Comparison of ENCODE assay signal across 12 mouse cellular contexts in genomic region chr12:83885516-83886285, GRCm38 (mm10). TPM values are rescaled to one million over a fixed set of nuclear protein-coding genes. Genes with fewer than 3 reads are reported as not detected.
DNase-seq lines count a peak whose midpoint lies in the region; ATAC-seq lines count a peak whose summit lies in the region.
"Had no signal": no experiment of that assay in that cellular context is flagged by ENCODE, and none has a peak within 500 bp of the region (broad histone marks: within the 10 kb centered on the region; RNA-seq: fewer than 3 reads in every experiment).

No protein-coding gene starts in this region.

- no peak for ATAC-seq in frontal cortex, adult (ENCODE audit: low TSS enrichment)
- ATAC-seq: intestine, embryonic 16.5 days had no signal

- DNase-seq in adrenal gland, adult (ENCODE audit: inconsistent age in 2 of 2, low spot score in 1 of 2) = peak; percentile 73 to 78
- no peak for DNase-seq in adrenal gland, adult 18-20 months (ENCODE audit: low spot score in 2 of 2)
- DNase-seq in right cerebral cortex, postnatal 10 days (ENCODE audit: low spot score in 2 of 2) = peak; percentile 46 to 57
- DNase-seq in right cerebral cortex, postnatal 36 days (ENCODE audit: low spot score in 2 of 2) = no peak
- peak; percentile 55 to 61 for DNase-seq in cerebellum, postnatal 25 days
- peak; percentile 47 to 58 for DNase-seq in kidney, postnatal 36 days
- no peak for DNase-seq in adipocyte (ENCODE audit: low spot score)
- DNase-seq: heart, adult 2 months; liver, embryonic 13.5 days; thymus, adult 2 months had no signal

RNA-seq across cellular contexts. Expression of gene Numb, which starts 36.0 kb away (rescaled TPM):
- total RNA-seq in adrenal gland, adult 18-20 months (2021) = 10 to 100 TPM; 51.9 to 57.5 TPM

Comparison
In these comparisons a context has a peak if more than half of its experiments do, and no peak if none do; other contexts are left out.
1. DNase-seq: peak in adrenal gland, adult (2 of 2), right cerebral cortex, postnatal 10 days (2 of 2), cerebellum, postnatal 25 days (2 of 2) and kidney, postnatal 36 days (2 of 2); none in adrenal gland, adult 18-20 months (0 of 2), right cerebral cortex, postnatal 36 days (0 of 2) and adipocyte (single experiment).